Mouse (Mus musculus) cerebellum, postnatal 25 days (tissue): ENCODE data around the gene Olfr698.
"Not testable (repeated sequence)": the region's sequence is repeated elsewhere in the genome, so short reads cannot be mapped to it uniquely, and the experiment has no call there.

Experiments
- DNase-seq, 2 experiments: peaks; one replicate each; pipeline ENCODE4 v3.0.0; 2021; ENCODE audit warnings: mixed read lengths in 2 of 2

Gene Olfr698

GRCm38 (mm10) chr7:106755297-106755696 lies at the start of gene Olfr698:
Gene Olfr698 (minus strand): TSS chr7:106755397.
- DNase-seq, result no peak

- no peak for DNase-seq
Measured at GRCm38 (mm10) chr7:106793098-106793497, 37.9 kb upstream of the Olfr698 start, which contains the start of gene Olfr699. Gene Olfr699 (minus strand): TSS chr7:106793198.

GRCm38 (mm10) chr7:106788330-106788729 lies 33.1 kb upstream of the Olfr698 start:
- no peak for DNase-seq

DNA sequence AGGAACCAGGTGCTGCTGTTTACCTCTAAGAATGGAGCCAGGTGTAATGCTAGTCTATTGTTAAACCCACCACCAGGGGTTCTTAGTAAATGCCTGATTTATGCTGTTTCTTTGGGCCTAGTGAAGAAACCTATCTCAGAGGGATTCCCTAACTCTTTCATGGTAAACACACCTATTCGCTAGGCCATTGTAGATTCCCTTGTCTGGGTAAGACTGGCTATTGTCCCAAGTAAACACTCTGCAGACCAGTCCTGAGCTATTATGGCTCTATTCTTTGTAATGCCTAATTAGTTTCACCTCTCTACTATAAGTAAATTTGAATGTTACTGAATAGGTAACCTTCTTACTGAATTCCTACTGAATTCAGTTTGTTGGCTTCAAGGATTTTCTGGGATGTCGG lies 5.8 kb upstream of the Olfr698 start:
- not testable (repeated sequence) for DNase-seq

- DNase-seq, result no peak
Measured at GRCm38 (mm10) chr7:106758800-106759199, 3.6 kb upstream of the Olfr698 start.

DNA sequence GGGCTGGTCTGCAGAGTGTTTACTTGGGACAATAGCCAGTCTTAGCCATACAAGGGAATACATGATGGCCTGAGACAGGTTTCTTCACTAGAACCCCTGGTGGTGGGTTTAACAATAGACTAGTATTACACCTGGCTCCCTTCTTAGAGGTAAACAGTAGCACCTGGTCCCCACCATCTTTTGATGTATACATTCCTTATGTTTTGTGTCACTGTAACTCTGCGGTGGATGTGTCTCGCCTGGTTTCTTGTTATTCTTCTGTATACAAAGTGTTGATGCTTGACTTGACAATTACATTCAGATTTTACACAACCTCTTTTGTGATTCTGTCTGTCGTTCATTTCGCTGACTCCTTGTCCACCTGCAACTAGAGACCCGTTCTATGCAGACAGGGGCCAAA lies 9.4 kb downstream of the Olfr698 start:
- DNase-seq, result no peak

GRCm38 (mm10) chr7:106742343-106742742 lies 12.9 kb downstream of the Olfr698 start, which contains the start of gene Olfr697:
Gene Olfr697 (minus strand): TSS chr7:106742443.
- DNase-seq, result no peak

GRCm38 (mm10) chr7:106737028-106737427 lies 18.2 kb downstream of the Olfr698 start:
- no peak for DNase-seq

GRCm38 (mm10) chr7:106733717-106734116 lies 21.5 kb downstream of the Olfr698 start:
- DNase-seq, result no peak

DNA sequence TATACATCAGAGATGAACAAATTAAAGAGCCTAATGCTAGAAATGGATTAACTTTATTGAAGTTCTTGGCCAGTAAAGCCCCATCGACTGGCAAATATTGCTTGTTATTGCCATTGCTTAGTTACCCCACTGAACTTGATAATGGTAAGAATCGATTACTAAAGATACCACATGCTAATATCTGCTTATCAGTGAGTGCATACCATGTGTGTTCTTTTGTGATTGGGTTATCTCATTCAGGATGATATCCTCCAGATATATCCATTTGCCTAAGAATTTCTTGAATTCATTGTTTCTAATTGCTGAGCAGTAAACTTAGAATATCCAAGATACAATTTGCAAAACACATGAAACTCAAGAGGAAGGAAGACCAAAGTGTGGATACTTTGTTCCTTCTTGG lies 29.5 kb downstream of the Olfr698 start:
- DNase-seq, result not testable (repeated sequence)

GRCm38 (mm10) chr7:106716296-106716695 lies 38.9 kb downstream of the Olfr698 start, which contains the start of gene Olfr695:
Gene Olfr695 (minus strand): TSS chr7:106716396.
- DNase-seq, result no peak

DNA sequence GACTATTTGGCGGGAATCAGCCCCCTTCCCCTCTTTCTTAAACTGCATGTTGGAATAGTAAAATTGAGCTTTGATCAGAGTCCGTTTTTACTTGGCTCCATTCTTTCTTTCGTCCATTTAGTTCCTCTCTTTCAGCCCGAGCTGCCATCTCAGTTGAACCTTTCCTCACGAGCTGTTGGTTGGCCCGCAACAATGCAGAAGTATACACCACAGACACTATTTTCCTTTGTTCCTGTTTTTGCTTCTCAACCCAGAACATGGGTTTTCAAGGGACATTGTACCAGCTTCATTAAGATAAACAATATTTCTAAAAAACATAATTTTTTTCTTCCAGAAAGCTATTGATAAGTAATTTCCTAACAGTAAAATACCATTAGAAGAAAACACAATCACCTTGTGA lies 43.7 kb downstream of the Olfr698 start:
- no peak for DNase-seq

DNA sequence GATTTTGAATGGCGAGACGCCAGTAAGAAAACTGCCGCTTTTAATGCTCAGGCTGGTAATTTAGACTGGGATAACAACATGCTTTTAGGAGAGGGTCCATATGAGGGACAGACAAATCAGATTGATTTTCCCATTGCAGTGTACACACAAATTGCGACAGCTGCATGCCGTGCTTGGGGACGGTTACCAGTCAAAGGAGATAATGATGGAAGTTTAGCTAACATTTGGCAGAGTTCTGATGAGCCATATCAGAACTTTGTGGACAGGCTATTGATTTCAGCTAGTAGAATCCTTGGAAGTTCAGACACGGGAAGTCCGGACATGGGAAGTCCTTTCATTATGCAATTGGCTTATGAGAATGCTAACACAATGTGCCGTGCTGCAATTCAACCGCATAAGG lies 47.5 kb downstream of the Olfr698 start:
- not testable (repeated sequence) for DNase-seq
